Mouse (Mus musculus) CH12.LX (cell line): ENCODE results near the gene Kdm1b. TPM values are rescaled to one million over a fixed set of nuclear protein-coding genes. Genes with fewer than 3 reads are reported as not detected.

Source experiments
- DNase-seq: peaks from one replicate; pipeline ENCODE4 v3.0.0-alpha.2; 2013; ENCODE audit errors: extremely low read depth
- H3K27ac ChIP-seq: 2 replicates; pipeline ENCODE4 v1.5.1; 2012; ENCODE audit warnings: low read depth, mild to moderate bottlenecking, control low read depth, moderate library complexity; ENCODE audit not compliant: insufficient read depth
- H3K27me3 ChIP-seq: replicated peaks from 2 replicates; pipeline ENCODE3; 2012; ENCODE audit warnings: inconsistent platforms
- H3K36me3 ChIP-seq, 2 experiments: replicated peaks in 1 of 2; 2 replicates each; pipeline versions ENCODE3 to v1.6.1; 2012; ENCODE audit warnings: inconsistent platforms in 1 of 2, low read length in 1 of 2, mild to moderate bottlenecking in 1 of 2, mixed read lengths in 1 of 2, moderate library complexity in 1 of 2; ENCODE audit not compliant: control insufficient read depth in 1 of 2, insufficient read depth in 1 of 2
- H3K4me1 ChIP-seq, 2 experiments: 2 replicates each; pipeline ENCODE4 v1.6.1; 2012; ENCODE audit warnings: inconsistent platforms in 1 of 2, moderate library complexity in 1 of 2; ENCODE audit not compliant: insufficient read depth in 2 of 2, control insufficient read depth in 1 of 2
- H3K4me2 ChIP-seq: 2 replicates; pipeline ENCODE4 v1.6.1; 2012; ENCODE audit warnings: low read depth, mild to moderate bottlenecking, control low read depth; ENCODE audit not compliant: poor library complexity, insufficient read depth, severe bottlenecking
- H3K4me3 ChIP-seq, 3 experiments: fragments of 150-350 bp in 1 of 3; sonication (generic) in 1 of 3; replicated peaks in 1 of 3; 2 replicates each; pipeline versions ENCODE3 to v1.5.1; 2011 to 2012; ENCODE audit warnings: low read depth in 2 of 3, low read length in 2 of 3, mild to moderate bottlenecking in 2 of 3, moderate library complexity in 2 of 3, control low read depth in 1 of 3, improper control_type of control experiment in 1 of 3, inconsistent platforms in 1 of 3, mixed read lengths in 1 of 3; ENCODE audit not compliant: poor library complexity in 1 of 3
- H3K79me2 ChIP-seq: replicated peaks from 2 replicates; pipeline ENCODE4 v1.6.1; 2012; ENCODE audit warnings: mild to moderate bottlenecking, moderate library complexity; ENCODE audit not compliant: control insufficient read depth, poor library complexity, insufficient read depth, severe bottlenecking; ENCODE audit errors: extremely low read depth
- H3K9ac ChIP-seq: 2 replicates; pipeline ENCODE4 v1.6.1; 2012; ENCODE audit warnings: low read depth, mild to moderate bottlenecking, control low read depth, moderate library complexity; ENCODE audit not compliant: insufficient read depth
- H3K9me3 ChIP-seq: replicated peaks from 2 replicates; pipeline ENCODE3; 2012; ENCODE audit warnings: low read length, inconsistent platforms, mixed read lengths
- CHD1 ChIP-seq: IDR thresholded peaks from 2 replicates; pipeline ENCODE4 v1.6.1; 2012; ENCODE audit warnings: low read depth, low read length, improper control_type of control experiment, inconsistent platforms
- CTCF ChIP-seq, 2 experiments: IDR thresholded peaks in 1 of 2; conservative IDR thresholded peaks in 1 of 2; 2 replicates each; pipeline ENCODE4 v1.5.1; 2011 to 2012; ENCODE audit warnings: low read depth in 2 of 2, low read length in 2 of 2, improper control_type of control experiment in 1 of 2, inconsistent platforms in 1 of 2, mild to moderate bottlenecking in 1 of 2, moderate library complexity in 1 of 2
- E2F4 ChIP-seq: IDR thresholded peaks from 2 replicates; pipeline ENCODE4 v1.6.1; 2011; ENCODE audit warnings: low read depth, low read length, improper control_type of control experiment; ENCODE audit not compliant: insufficient replicate concordance
- ELF1 ChIP-seq: IDR thresholded peaks from 2 replicates; pipeline ENCODE4 v1.6.1; 2014; ENCODE audit warnings: low read depth, mild to moderate bottlenecking, inconsistent platforms, low read length, improper control_type of control experiment
- ETS1 ChIP-seq: conservative IDR thresholded peaks from 2 replicates; pipeline ENCODE4 v1.6.1; 2012; ENCODE audit warnings: low read depth, mild to moderate bottlenecking, inconsistent platforms, low read length, improper control_type of control experiment, moderate library complexity
- GABPA ChIP-seq: IDR thresholded peaks from 2 replicates; pipeline ENCODE4 v1.6.1; 2012; ENCODE audit warnings: low read depth, low read length, improper control_type of control experiment, inconsistent platforms; ENCODE audit not compliant: insufficient replicate concordance
- HCFC1 ChIP-seq: IDR thresholded peaks from 2 replicates; pipeline ENCODE4 v1.6.1; 2012; ENCODE audit warnings: low read depth, mild to moderate bottlenecking, inconsistent platforms, low read length, improper control_type of control experiment
- IRF4 ChIP-seq: IDR thresholded peaks from 2 replicates; pipeline ENCODE4 v1.6.1; 2014; ENCODE audit warnings: low read depth, mild to moderate bottlenecking, inconsistent platforms, low read length, improper control_type of control experiment
- JUN ChIP-seq: IDR thresholded peaks from 2 replicates; pipeline ENCODE4 v1.6.1; 2011; ENCODE audit warnings: low read depth, mild to moderate bottlenecking, low read length, improper control_type of control experiment, moderate library complexity; ENCODE audit not compliant: insufficient read depth
- MAFK ChIP-seq: IDR thresholded peaks from 2 replicates; pipeline ENCODE4 v1.6.1; 2011; ENCODE audit warnings: low read length, improper control_type of control experiment; ENCODE audit not compliant: insufficient replicate concordance
- MAZ ChIP-seq: IDR thresholded peaks from 2 replicates; pipeline ENCODE4 v1.6.1; 2012; ENCODE audit warnings: low read depth, mild to moderate bottlenecking, inconsistent platforms, low read length, improper control_type of control experiment, moderate library complexity
- MYC ChIP-seq: IDR thresholded peaks from 2 replicates; pipeline ENCODE4 v1.6.1; 2011; ENCODE audit warnings: low read depth, mild to moderate bottlenecking, improper control_type of control experiment, low read length
- NELFE ChIP-seq: IDR thresholded peaks from 2 replicates; pipeline ENCODE4 v1.6.1; 2011; ENCODE audit warnings: low read depth, low read length, improper control_type of control experiment
- POLR2A ChIP-seq: IDR thresholded peaks from 2 replicates; pipeline ENCODE4 v1.6.1; 2011; ENCODE audit warnings: low read depth, mild to moderate bottlenecking, improper control_type of control experiment, low read length
- POLR2AphosphoS2 ChIP-seq: IDR thresholded peaks from 2 replicates; pipeline ENCODE4 v1.6.1; 2011; ENCODE audit warnings: low read depth, low read length, improper control_type of control experiment
- RAD21 ChIP-seq: IDR thresholded peaks from 2 replicates; pipeline ENCODE4 v1.6.1; 2011; ENCODE audit warnings: low read depth, mild to moderate bottlenecking, low read length, improper control_type of control experiment, moderate library complexity
- SIN3A ChIP-seq: IDR thresholded peaks from 2 replicates; pipeline ENCODE4 v1.6.1; 2012; ENCODE audit warnings: low read length, improper control_type of control experiment, inconsistent platforms
- SMC3 ChIP-seq: IDR thresholded peaks from 2 replicates; pipeline ENCODE4 v1.6.1; 2011; ENCODE audit warnings: low read depth, low read length, improper control_type of control experiment
- UBTF ChIP-seq: IDR thresholded peaks from 2 replicates; pipeline ENCODE4 v1.6.1; 2012; ENCODE audit warnings: low read depth, mild to moderate bottlenecking, inconsistent platforms, low read length, improper control_type of control experiment, moderate library complexity
- ZKSCAN1 ChIP-seq: IDR thresholded peaks from 2 replicates; pipeline ENCODE4 v1.6.1; 2012; ENCODE audit warnings: low read depth, inconsistent platforms, low read length, improper control_type of control experiment, borderline replicate concordance
- dilution Hi-C: fragments of 300-500 bp; cut with MboI; formaldehyde crosslinking; loops from 2 replicates; pipeline ENCODE4 v1.14.3; 2020; ENCODE audit warnings: low sequenced_read_pairs; ENCODE audit not compliant: extremely low pct_unique_long_range_greater_than_20kb, extremely low pct_ligation_motif_present
- in situ Hi-C: fragments of 300-500 bp; cut with MboI; formaldehyde crosslinking; loops from 3 replicates; pipeline ENCODE4 v1.14.3; 2019; ENCODE audit warnings: low sequenced_read_pairs, low pct_ligation_motif_present, low pct_unique_long_range_greater_than_20kb, mixed read lengths
- polyA plus RNA-seq: library from polyadenylated mRNA; unstranded; fragments of >175 nt; gene quantifications from 2 replicates; pipeline ENCODE4 v1.2.1, GENCODE M21; 2012; ENCODE audit warnings: low read depth; ENCODE audit not compliant: insufficient read length
- total RNA-seq, 2 experiments: library from RNA; depleted of rRNA; stranded (reverse); fragments of 300-350 nt in 1 of 2; fragments of >200 nt in 1 of 2; gene quantifications; 2 replicates each; pipeline ENCODE4 v1.2.3; 2012 to 2014

Gene Kdm1b
- total and polyA plus RNA-seq, 3 experiments: 9.8 to 20.3 (median 11.1) TPM

DNA sequence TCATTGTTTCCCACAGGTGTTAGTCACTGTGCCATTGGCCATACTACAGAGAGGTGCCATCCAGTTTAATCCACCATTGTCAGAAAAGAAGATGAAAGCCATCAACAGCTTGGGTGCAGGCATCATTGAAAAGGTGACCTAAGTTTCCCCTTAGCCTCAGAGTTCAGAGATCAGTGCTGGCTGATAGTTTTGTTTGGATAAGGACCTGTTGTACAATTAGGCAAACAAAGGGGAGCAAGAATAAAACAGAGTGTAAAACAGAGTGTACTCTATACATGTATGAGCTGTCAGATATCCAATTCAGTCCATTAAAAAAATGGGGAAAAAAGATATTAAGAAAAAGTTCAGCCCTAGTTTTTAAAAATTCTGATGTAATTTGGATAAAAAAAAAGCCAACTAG, 34.1 kb downstream of the Kdm1b start:
- H3K4me2 ChIP-seq: no peak overlapping the region
- no peak overlapping the region for H3K4me3 ChIP-seq
- H3K36me3 ChIP-seq: peaks cover 6 to 85% of the 10 kb centered on the region in 2 experiments
- TF ChIP-seq MAZ: no peak
- TF ChIP-seq JUN: no peak
- no peak for TF ChIP-seq MYC
- no peak for TF ChIP-seq NELFE
- TF ChIP-seq UBTF: no peak
- no peak for TF ChIP-seq SIN3A
- no peak for TF ChIP-seq POLR2A
- no peak for TF ChIP-seq ELF1
- no peak for TF ChIP-seq ZKSCAN1
- no peak for TF ChIP-seq HCFC1
- H3K4me1 ChIP-seq: no peaks in the 10 kb centered on the region
- no peaks in the 10 kb centered on the region for H3K79me2 ChIP-seq
- no peak overlapping the region for H3K9ac ChIP-seq
- no peak overlapping the region for H3K27ac ChIP-seq
- H3K27me3 ChIP-seq: no peaks in the 10 kb centered on the region
- dilution Hi-C loops (no loop called here), in situ Hi-C loops (no loop called here)
- H3K9me3 ChIP-seq: no peaks in the 10 kb centered on the region
- no peak for DNase-seq

DNA sequence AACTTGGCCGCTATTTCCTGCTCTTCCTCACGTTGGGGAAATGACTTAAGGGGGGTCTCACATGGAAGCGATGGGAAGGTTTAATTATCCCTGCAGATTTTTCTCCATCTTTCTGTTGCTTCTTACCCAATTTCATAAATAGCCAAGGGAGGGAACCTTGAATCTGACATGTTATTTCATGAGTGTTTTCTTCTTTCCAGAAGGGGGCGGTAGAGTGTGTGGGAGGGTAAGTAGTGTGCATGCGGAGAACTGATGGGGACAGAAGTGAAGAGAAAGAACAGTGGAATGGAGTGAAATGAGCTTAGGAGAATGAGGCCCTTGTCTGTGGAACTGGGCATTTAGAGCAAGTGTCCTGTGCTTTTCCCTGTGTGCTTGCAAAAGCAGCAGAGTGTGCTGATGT, 35.5 kb downstream of the Kdm1b start:
- Histone ChIP-seq H3K4me1 (no peaks in the 10 kb centered on the region), H3K36me3 (peaks cover 6 to 81% of the 10 kb centered on the region in 2 experiments), H3K9me3 (no peaks in the 10 kb centered on the region), H3K27ac (no peak overlapping the region), H3K79me2 (no peaks in the 10 kb centered on the region), H3K4me2 (no peak overlapping the region)
- in situ Hi-C loops: no loop called here
- dilution Hi-C loops: no loop called here
- peak in 1 of 2 experiments; percentile 57; a peak in 2 of 4 replicates for TF ChIP-seq CTCF (conservative IDR thresholded peaks at IDR 0.05 in 1 of 2, IDR thresholded peaks at IDR 0.05 in 1 of 2; ENCODE audit: low read depth in 2 of 2, low read length in 2 of 2)
- TF ChIP-seq SMC3: peak; percentile 46
- TF ChIP-seq MAFK: no peak
- peak; percentile 39 for TF ChIP-seq RAD21
- TF ChIP-seq, all 38 proteins: peak for 3
- Histone ChIP-seq H3K27me3 (no peaks in the 10 kb centered on the region), H3K4me3 (no peak overlapping the region), H3K9ac (no peak overlapping the region)
- peak; percentile 22 for DNase-seq

DNA sequence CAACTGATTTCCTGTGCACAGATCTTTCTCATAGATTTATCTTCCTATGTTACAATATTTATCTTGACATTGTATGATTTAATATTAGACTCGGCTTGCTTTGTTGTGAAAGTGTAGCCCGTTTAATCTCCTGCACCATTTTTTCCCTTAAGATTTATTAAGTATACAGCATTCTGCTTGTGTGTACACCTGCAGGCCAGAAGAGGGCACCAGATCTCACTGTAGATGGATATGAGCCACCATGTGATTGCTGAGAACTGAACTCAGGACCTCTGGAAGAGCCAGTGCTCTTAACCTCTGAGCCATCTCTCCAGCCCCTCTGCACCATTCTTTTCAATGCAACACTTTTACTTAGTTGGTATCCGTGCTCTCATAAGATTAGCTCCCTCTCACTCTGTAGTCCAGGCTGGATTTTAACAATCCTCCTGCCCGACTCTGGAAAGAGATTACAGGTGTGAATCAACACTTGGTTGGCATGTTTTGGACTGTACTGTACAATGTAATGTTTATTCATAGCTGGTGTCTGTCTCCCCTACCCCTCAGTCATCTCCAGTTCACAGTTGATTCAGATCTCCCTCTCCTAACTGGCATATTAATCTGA, 37.7 kb downstream of the Kdm1b start:
- no peak overlapping the region for H3K4me3 ChIP-seq
- TF ChIP-seq IRF4: no peak
- TF ChIP-seq RAD21: peak; percentile 36
- no peak for TF ChIP-seq NELFE
- TF ChIP-seq CTCF (conservative IDR thresholded peaks at IDR 0.05 in 1 of 2, IDR thresholded peaks at IDR 0.05 in 1 of 2; ENCODE audit: low read depth in 2 of 2, low read length in 2 of 2): peak; percentile 32 to 52; a peak in 3 of 4 replicates
- TF ChIP-seq E2F4: no peak
- no peak for TF ChIP-seq ETS1
- TF ChIP-seq POLR2AphosphoS2: no peak
- TF ChIP-seq MAFK: no peak
- no peak for TF ChIP-seq SIN3A
- TF ChIP-seq ZKSCAN1: no peak
- TF ChIP-seq GABPA: no peak
- TF ChIP-seq SMC3: peak; percentile 26; the same call in 1 of the 2 replicates
- no peak for TF ChIP-seq CHD1
- TF ChIP-seq, all 38 proteins: peak for 3
- no peak for DNase-seq
- no peaks in the 10 kb centered on the region for H3K79me2 ChIP-seq
- H3K9ac ChIP-seq: no peak overlapping the region
- H3K9me3 ChIP-seq: no peaks in the 10 kb centered on the region
- dilution Hi-C loops (no loop called here), in situ Hi-C loops (no loop called here)
- H3K27me3 ChIP-seq: no peaks in the 10 kb centered on the region
- H3K4me2 ChIP-seq: no peak overlapping the region
- peaks cover 6 to 76% of the 10 kb centered on the region in 2 experiments for H3K36me3 ChIP-seq
- H3K4me1 ChIP-seq: no peaks in the 10 kb centered on the region
- H3K27ac ChIP-seq: no peak overlapping the region
